Mouse (Mus musculus): Measurements from ENCODE around the gene Atf7.

- TF ChIP-seq CTCF (IDR thresholded peaks at IDR 0.05) (peak; percentile 2; the same call in 1 of the 2 replicates), EP300 (IDR thresholded peaks at IDR 0.05) (no peak)
These were observed 114.5 kb downstream of the Atf7 start for GRCm38 (mm10) chr15:102510590-102511284.
